Mouse (Mus musculus): ENCODE results near the gene Akip1.

DNA sequence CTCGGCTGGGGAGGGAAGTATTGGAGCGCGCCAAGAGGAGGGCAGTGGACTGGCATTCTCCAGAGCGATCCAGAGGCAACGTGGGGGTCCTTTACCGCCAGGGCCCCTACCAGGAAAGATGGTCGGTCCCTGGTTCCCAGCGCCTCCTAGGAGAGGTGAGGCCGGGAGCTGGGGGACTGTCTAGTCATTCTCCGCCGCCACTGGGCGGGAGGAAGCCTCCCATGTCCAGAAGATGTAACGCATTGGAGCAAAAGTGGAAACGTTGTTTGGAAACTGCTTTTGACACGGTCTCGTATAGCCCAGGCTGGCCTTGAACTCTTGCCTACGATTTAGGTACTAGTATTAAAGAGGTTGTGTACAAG, 507 bp downstream of the Akip1 start:
- TF ChIP-seq CTCF (IDR thresholded peaks at IDR 0.05; ENCODE audit: low read depth, low read length) (no peak), POLR2A (IDR thresholded peaks at IDR 0.05; ENCODE audit: borderline replicate concordance, low read depth, low read length) (no peak)

Data from bone marrow macrophage, adult 2 months (primary cell).